Mouse (Mus musculus) layer of hippocampus, adult 2 months (tissue): Measurements from ENCODE around the gene Kctd21. TPM values are rescaled to one million over a fixed set of nuclear protein-coding genes. Genes with fewer than 3 reads are reported as not detected.

Source experiments
- DNase-seq, 2 experiments: peaks; one replicate each; pipeline ENCODE4 v3.0.0; 2022; ENCODE audit warnings: low spot score in 2 of 2
- H3K27ac ChIP-seq: fragments of 200-600 bp; 2 replicates; pipeline ENCODE4 v1.8.1; 2022
- H3K4me3 ChIP-seq: fragments of 200-600 bp; 2 replicates; pipeline ENCODE4 v1.8.1; 2022; ENCODE audit warnings: mild to moderate bottlenecking
- CTCF ChIP-seq: fragments of 200-600 bp; conservative IDR thresholded peaks from 2 replicates; pipeline ENCODE4 v1.8.1; 2022; ENCODE audit warnings: antibody characterized with exemption, mild to moderate bottlenecking, moderate library complexity
- total RNA-seq, 2 experiments: library from RNA; stranded (reverse); gene quantifications; 2 replicates each; pipeline ENCODE4 v1.2.3; 2021

Gene Kctd21
- total RNA-seq, 2 experiments from 2014 or later: 13.2 to 14.5 TPM

- DNase-seq: peak; percentile 76 to 87
- TF ChIP-seq CTCF: no peak
- Histone ChIP-seq H3K27ac (peak overlapping the region; percentile 75), H3K4me3 (no peak overlapping the region)
Measured at GRCm38 (mm10) chr7:97345229-97345871, 13.2 kb downstream of the Kctd21 start.

GRCm38 (mm10) chr7:97346111-97346821 is 14.1 kb downstream of the Kctd21 start:
- TF ChIP-seq CTCF: no peak
- H3K4me3 ChIP-seq: no peak overlapping the region
- DNase-seq: no peak
- H3K27ac ChIP-seq: peak overlapping the region; percentile 75; the same call in 1 of the 2 replicates

GRCm38 (mm10) chr7:97346822-97347166 is 14.7 kb downstream of the Kctd21 start:
- Histone ChIP-seq H3K4me3 (no peak overlapping the region), H3K27ac (no peak overlapping the region)
- no peak for TF ChIP-seq CTCF
- DNase-seq: no peak

GRCm38 (mm10) chr7:97347464-97347863 is 15.3 kb downstream of the Kctd21 start:
- Histone ChIP-seq H3K4me3 (no peak overlapping the region), H3K27ac (no peak overlapping the region)
- no peak for TF ChIP-seq CTCF
- no peak for DNase-seq

GRCm38 (mm10) chr7:97348318-97348717 is 16.2 kb downstream of the Kctd21 start:
- H3K4me3 ChIP-seq: no peak overlapping the region
- H3K27ac ChIP-seq: no peak overlapping the region
- TF ChIP-seq CTCF: no peak
- no peak for DNase-seq

- Histone ChIP-seq H3K27ac (no peak overlapping the region), H3K4me3 (no peak overlapping the region)
- no peak for TF ChIP-seq CTCF
- DNase-seq: no peak
Measured at GRCm38 (mm10) chr7:97348836-97349235, 16.7 kb downstream of the Kctd21 start.

- no peak overlapping the region for H3K4me3 ChIP-seq
- no peak for DNase-seq
- TF ChIP-seq CTCF: no peak
- no peak overlapping the region for H3K27ac ChIP-seq
Measured at GRCm38 (mm10) chr7:97349438-97349837, 17.3 kb downstream of the Kctd21 start.

- no peak overlapping the region for H3K4me3 ChIP-seq
- peak overlapping the region; percentile 75 for H3K27ac ChIP-seq
- no peak for TF ChIP-seq CTCF
- DNase-seq: no peak
Measured at GRCm38 (mm10) chr7:97350891-97351290, 18.8 kb downstream of the Kctd21 start.

GRCm38 (mm10) chr7:97351792-97352513 is 19.8 kb downstream of the Kctd21 start:
- Histone ChIP-seq H3K27ac (peak overlapping the region; percentile 67; the same call in 1 of the 2 replicates), H3K4me3 (no peak overlapping the region)
- TF ChIP-seq CTCF: no peak
- no peak for DNase-seq

- H3K27ac ChIP-seq: no peak overlapping the region
- H3K4me3 ChIP-seq: no peak overlapping the region
- DNase-seq: no peak
- TF ChIP-seq CTCF: no peak
Measured at GRCm38 (mm10) chr7:97353356-97353755, 21.2 kb downstream of the Kctd21 start.

GRCm38 (mm10) chr7:97355068-97355841 is 23.1 kb downstream of the Kctd21 start:
- no peak for DNase-seq
- Histone ChIP-seq H3K27ac (peak overlapping the region; percentile 82; the same call in 1 of the 2 replicates), H3K4me3 (no peak overlapping the region)
- no peak for TF ChIP-seq CTCF

GRCm38 (mm10) chr7:97356253-97356652 is 24.1 kb downstream of the Kctd21 start:
- DNase-seq: no peak
- Histone ChIP-seq H3K27ac (peak overlapping the region; percentile 82), H3K4me3 (no peak overlapping the region)
- no peak for TF ChIP-seq CTCF

- H3K27ac ChIP-seq: peak overlapping the region; percentile 82
- TF ChIP-seq CTCF: peak; percentile 27
- DNase-seq: peak in 1 of 2 experiments; percentile 55
- H3K4me3 ChIP-seq: no peak overlapping the region
Measured at GRCm38 (mm10) chr7:97356875-97357276, 24.7 kb downstream of the Kctd21 start.
